In genomic region chr9:62560432-62560831, GRCm38 (mm10) we compare ENCODE assay signal across 18 mouse cellular contexts. TPM values are rescaled to one million over a fixed set of nuclear protein-coding genes. Genes with fewer than 3 reads are reported as not detected.
DNase-seq lines count a peak whose midpoint lies in the region; ATAC-seq and TF ChIP-seq lines count a peak whose summit lies in the region.
"Had no signal": no experiment of that assay in that cellular context is flagged by ENCODE, and none has a peak within 500 bp of the region (broad histone marks: within the 10 kb centered on the region; RNA-seq: fewer than 3 reads in every experiment).

No protein-coding gene starts in this region.

- no peak overlapping the region for H3K9ac ChIP-seq in heart, adult 2 months (ENCODE audit: low read depth, low read length)
- no peak overlapping the region for H3K9ac ChIP-seq in kidney, embryonic 15.5 days
- H3K9ac ChIP-seq: embryonic facial prominence, embryonic 12.5 days; embryonic facial prominence, embryonic 15.5 days; forebrain, embryonic 12.5 days; forebrain, embryonic 15.5 days; heart, embryonic 12.5 days; hindbrain, embryonic 14.5 days had no signal

- H3K79me2 ChIP-seq in heart, adult 2 months (replicated peaks; ENCODE audit: control insufficient read depth, insufficient read depth, low read length), result no peaks in the 10 kb centered on the region

- peaks cover 4% of the 10 kb centered on the region for H3K4me1 ChIP-seq in heart, adult 2 months (ENCODE audit: control insufficient read depth, insufficient read depth, low read length)
- 0 out of 2 replicates have a peak, but pooled peaks cover 4% of the 10 kb centered on the region for H3K4me1 ChIP-seq in kidney, embryonic 15.5 days
- H3K4me1 ChIP-seq in embryonic fibroblast, embryonic 13.5 days (ENCODE audit: control insufficient read depth, insufficient read depth, low read length), result peaks cover 11% of the 10 kb centered on the region; the same call in 1 of the 2 replicates
- H3K4me1 ChIP-seq: embryonic facial prominence, embryonic 12.5 days; embryonic facial prominence, embryonic 15.5 days had no signal

- no peak for TF ChIP-seq EP300 in heart, adult 2 months (IDR thresholded peaks at IDR 0.05; ENCODE audit: insufficient read depth, low read depth, low read length)

- 0 out of 2 replicates have a peak, but pooled peaks cover 4% of the 10 kb centered on the region for H3K9me3 ChIP-seq in kidney, embryonic 15.5 days (replicated peaks)
- H3K9me3 ChIP-seq: embryonic facial prominence, embryonic 15.5 days; forebrain, embryonic 12.5 days; forebrain, embryonic 15.5 days had no signal

- no peak overlapping the region for H3K4me3 ChIP-seq in heart, adult 2 months
- no peak overlapping the region for H3K4me3 ChIP-seq in kidney, embryonic 15.5 days (replicated peaks)
- H3K4me3 ChIP-seq in embryonic fibroblast, embryonic 13.5 days (ENCODE audit: insufficient read depth, low read length), result no peak overlapping the region
- H3K4me3 ChIP-seq: embryonic facial prominence, embryonic 12.5 days; embryonic facial prominence, embryonic 15.5 days; erythroblast, embryonic 14.5 days; forebrain, embryonic 12.5 days; forebrain, embryonic 15.5 days; heart, embryonic 12.5 days had no signal

- no peaks in the 10 kb centered on the region for H3K36me3 ChIP-seq in heart, adult 2 months (ENCODE audit: control insufficient read depth, insufficient read depth, low read length)
- H3K36me3 ChIP-seq in kidney, embryonic 15.5 days, result no peaks in the 10 kb centered on the region
- H3K36me3 ChIP-seq: embryonic facial prominence, embryonic 12.5 days; embryonic facial prominence, embryonic 15.5 days; forebrain, embryonic 12.5 days; forebrain, embryonic 15.5 days; heart, embryonic 12.5 days had no signal

- ATAC-seq in kidney, embryonic 15.5 days (replicated peaks; ENCODE audit: low FRiP score), result no peak
- no peak for ATAC-seq in inflammation-experienced regulatory T-cells, adult 6 months
- ATAC-seq: activated CD4-positive, CD25-positive, alpha-beta regulatory T cell, adult 4 months; forebrain, embryonic 15.5 days; intestine, postnatal 0 days had no signal

- intact Hi-C loops in heart, adult 2 months (cut with DNase I), result no loop called here
- intact Hi-C loops in heart, postnatal 14 days (cut with DNase I), result no loop called here

- TF ChIP-seq CTCF in heart, adult 2 months (IDR thresholded peaks at IDR 0.05), result no peak
- TF ChIP-seq CTCF in embryonic fibroblast, embryonic 13.5 days (IDR thresholded peaks at IDR 0.05; ENCODE audit: borderline replicate concordance, insufficient read depth, low read length), result no peak

- TF ChIP-seq POLR2A in heart, adult 2 months (IDR thresholded peaks at IDR 0.05; ENCODE audit: insufficient read depth, low read depth, low read length), result no peak
- TF ChIP-seq POLR2A in embryonic fibroblast, embryonic 13.5 days (IDR thresholded peaks at IDR 0.05; ENCODE audit: low read depth, low read length), result no peak

- 77% methylated on average over 4 of the region's 4 CpGs for WGBS in heart, adult 2 months
- 89% methylated on average over 4 of the region's 4 CpGs for WGBS in kidney, embryonic 15.5 days

- H3K27ac ChIP-seq in heart, adult 2 months, result peak overlapping the region; percentile 36
- H3K27ac ChIP-seq in kidney, embryonic 15.5 days, result peak overlapping the region; percentile 57; the same call in 1 of the 2 replicates
- H3K27ac ChIP-seq in embryonic fibroblast, embryonic 13.5 days (ENCODE audit: insufficient read depth, low read length), result peak overlapping the region; percentile 89
- H3K27ac ChIP-seq: embryonic facial prominence, embryonic 12.5 days; embryonic facial prominence, embryonic 15.5 days; forebrain, embryonic 12.5 days; forebrain, embryonic 15.5 days; hindbrain, embryonic 14.5 days; hindbrain, postnatal 0 days had no signal

- no peak overlapping the region for H3K4me2 ChIP-seq in kidney, embryonic 15.5 days
- H3K4me2 ChIP-seq: embryonic facial prominence, embryonic 12.5 days; embryonic facial prominence, embryonic 15.5 days; forebrain, embryonic 12.5 days; forebrain, embryonic 15.5 days; heart, embryonic 12.5 days; hindbrain, embryonic 14.5 days had no signal

- no peaks in the 10 kb centered on the region for H3K27me3 ChIP-seq in heart, adult 2 months (ENCODE audit: control insufficient read depth, insufficient read depth, low read length)
- no peaks in the 10 kb centered on the region for H3K27me3 ChIP-seq in kidney, embryonic 15.5 days
- H3K27me3 ChIP-seq: embryonic facial prominence, embryonic 12.5 days; embryonic facial prominence, embryonic 15.5 days; forebrain, embryonic 12.5 days; forebrain, embryonic 15.5 days; heart, embryonic 12.5 days had no signal

- peak; percentile 14 for DNase-seq in cerebellum, adult 9-10 months
- DNase-seq in cerebellum, postnatal 10 days, result no peak
- no peak for DNase-seq in heart, adult 2 months
- DNase-seq in heart, postnatal 14 days, result no peak
- no peak for DNase-seq in kidney, postnatal 25 days

RNA-seq across cellular contexts. Expression of gene Coro2b, which starts 23.6 kb away (rescaled TPM):
- total RNA-seq in heart, adult 2 months (2021), result 10 to 100 TPM; 10.1 to 11.6 TPM
- polyA plus RNA-seq in heart, adult 2 months (2012; rRNA removed), result 16.4 and 17.2 TPM in 2 replicates
- total RNA-seq in heart, postnatal 14 days (2021), result 10 to 100 TPM; 15.7 to 16.5 TPM
- polyA plus RNA-seq in kidney, embryonic 15.5 days (2015; fragmentation: Nextera tagmentation; extraction: Ambion mirVana), result 16.8 and 19.1 TPM in 2 replicates
- polyA plus RNA-seq in embryonic fibroblast, embryonic 13.5 days (2011; ENCODE audit: insufficient read length, low read depth, missing spikeins), result 5.3 and 12.1 TPM in 2 replicates
- 1 to 10 TPM in 2 of 3 experiments, under 1 TPM in 1; 0.33 to 3.8 (median 1.2) TPM for polyA plus RNA-seq in inflammation-experienced regulatory T-cells, adult 6 months (2017; shearing (Covaris generic))
- polyA plus RNA-seq: erythroblast, embryonic 14.5 days had no signal

Comparison
In these comparisons a context has a peak if more than half of its experiments do, and no peak if none do; other contexts are left out.
1. H3K27ac ChIP-seq: peak in every context shown above with its lines; median percentile 89 in embryonic fibroblast, embryonic 13.5 days; 57 in kidney, embryonic 15.5 days; 36 in heart, adult 2 months.